Mouse (Mus musculus): Measurements from ENCODE around the gene Wscd1.

Gene Wscd1

GRCm38 (mm10) chr11:71749671-71750070 is at the start of gene Wscd1:
TSS of gene Wscd1 (plus strand) at chr11:71749920.
- 6% methylated on average over 5 of the region's 5 CpGs for WGBS

- WGBS, result 85% methylated on average over 3 of the region's 3 CpGs
Observed at GRCm38 (mm10) chr11:71728066-71728465, 21.7 kb upstream of the Wscd1 start.

- WGBS, result 64% methylated on average over 3 of the region's 3 CpGs
Observed at GRCm38 (mm10) chr11:71729287-71729686, 20.4 kb upstream of the Wscd1 start.

- 79% methylated on average over 4 of the region's 4 CpGs for WGBS
Observed at GRCm38 (mm10) chr11:71733771-71734170, 15.9 kb upstream of the Wscd1 start.

DNA sequence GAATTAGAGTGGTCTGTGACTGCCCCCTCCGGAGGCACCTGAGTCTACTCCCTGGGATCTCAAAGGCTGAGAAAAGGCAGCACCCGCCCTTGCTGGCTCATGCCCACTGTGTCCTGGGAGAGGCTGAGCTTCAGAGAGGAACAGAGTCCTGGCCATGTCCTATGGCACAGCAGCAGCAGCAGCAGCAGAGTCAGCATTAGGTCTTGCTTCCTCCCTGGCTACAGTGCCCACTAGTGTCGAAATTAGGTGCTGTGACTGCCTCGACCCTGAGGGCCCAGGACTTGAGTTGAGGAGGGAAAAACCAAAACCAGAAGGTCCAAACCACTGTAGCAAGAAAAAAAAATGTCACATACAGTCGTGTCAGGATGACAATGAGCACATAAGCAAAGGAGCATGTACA is 12.6 kb upstream of the Wscd1 start:
- 48% methylated on average over 5 of the region's 5 CpGs for WGBS

DNA sequence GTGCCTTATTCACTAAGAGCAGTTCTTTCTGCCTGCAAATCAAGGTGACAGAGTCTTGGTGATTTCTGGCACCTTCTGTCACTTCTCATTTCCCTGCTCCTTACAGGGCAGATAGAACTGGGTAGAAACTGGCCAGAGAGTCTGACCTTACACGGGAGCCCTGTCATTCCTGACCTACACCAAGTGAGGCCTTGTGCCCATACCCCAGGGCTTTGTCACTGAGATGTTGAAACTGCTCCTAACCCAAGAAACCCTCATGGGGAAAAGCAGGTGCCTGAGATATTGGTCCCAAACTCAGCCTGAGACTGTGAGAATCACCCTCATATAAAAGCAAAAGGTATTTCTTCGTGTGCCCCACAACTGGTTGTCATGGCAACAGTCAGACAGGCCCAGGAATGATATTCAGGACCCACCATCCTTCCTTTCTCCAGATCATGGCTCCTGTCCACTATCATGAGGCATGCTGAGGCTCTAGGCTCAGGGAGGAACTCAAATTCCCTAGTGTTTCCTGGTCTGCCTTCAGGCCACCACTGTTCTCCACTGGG is 11.1 kb upstream of the Wscd1 start:
- WGBS, result 62% methylated on average over 2 of the region's 2 CpGs

- 73% methylated on average over 3 of the region's 3 CpGs for WGBS
Observed at GRCm38 (mm10) chr11:71745875-71746274, 3.8 kb upstream of the Wscd1 start.

DNA sequence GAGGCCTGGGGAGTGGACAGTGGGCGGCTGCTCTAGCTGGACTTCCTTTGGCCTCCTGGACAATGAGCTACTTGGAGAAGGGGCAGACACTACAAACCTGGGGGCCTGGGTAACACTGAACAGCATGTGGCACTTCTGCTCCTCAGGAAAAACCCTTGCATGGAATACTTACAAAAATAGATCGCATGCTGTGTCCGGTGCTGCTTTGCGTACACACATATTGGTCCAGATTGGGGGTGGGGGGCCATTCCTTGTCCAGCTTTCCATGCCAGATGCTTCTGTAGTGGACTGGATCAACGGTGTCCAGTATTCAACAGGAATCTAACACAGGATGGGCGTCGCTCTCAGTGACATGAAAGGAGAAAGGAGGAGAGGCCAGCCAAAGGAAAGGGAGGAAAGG is 2.0 kb upstream of the Wscd1 start:
- 73% methylated on average over 7 of the region's 7 CpGs for WGBS

DNA sequence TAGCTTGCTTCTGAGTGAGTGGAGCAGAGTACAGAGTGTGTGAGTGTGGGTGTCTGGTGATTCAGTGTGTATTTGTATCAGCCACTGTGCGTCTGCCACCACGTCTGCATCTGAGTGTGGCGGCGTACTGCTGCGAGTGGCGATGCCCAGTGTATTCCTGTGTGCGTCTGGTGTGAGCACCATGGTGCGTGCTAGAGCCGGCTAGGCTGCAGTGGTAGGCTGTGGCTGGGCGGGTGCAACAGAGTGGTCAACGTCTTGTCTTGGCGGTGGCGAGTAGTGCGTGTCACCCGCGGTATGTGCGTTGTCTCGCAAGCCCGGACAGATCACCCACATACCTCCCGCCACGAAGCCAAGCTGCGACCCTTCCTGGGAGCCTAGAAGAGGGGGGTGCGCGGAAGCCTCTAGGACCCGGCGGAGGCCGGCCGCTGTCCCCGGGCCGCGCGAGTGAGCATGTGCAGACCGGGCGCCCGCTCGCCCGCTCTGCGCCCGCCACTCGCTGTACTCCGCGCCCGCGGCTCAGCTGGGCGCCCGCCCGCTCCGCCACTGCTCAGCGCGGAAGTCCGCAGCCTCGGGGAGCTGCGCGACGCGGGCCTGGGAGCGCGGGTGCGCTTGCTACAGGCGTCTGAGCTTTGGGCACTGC is 934 bp downstream of the Wscd1 start:
- under 1% methylated on average over 60 of the region's 60 CpGs for WGBS

DNA sequence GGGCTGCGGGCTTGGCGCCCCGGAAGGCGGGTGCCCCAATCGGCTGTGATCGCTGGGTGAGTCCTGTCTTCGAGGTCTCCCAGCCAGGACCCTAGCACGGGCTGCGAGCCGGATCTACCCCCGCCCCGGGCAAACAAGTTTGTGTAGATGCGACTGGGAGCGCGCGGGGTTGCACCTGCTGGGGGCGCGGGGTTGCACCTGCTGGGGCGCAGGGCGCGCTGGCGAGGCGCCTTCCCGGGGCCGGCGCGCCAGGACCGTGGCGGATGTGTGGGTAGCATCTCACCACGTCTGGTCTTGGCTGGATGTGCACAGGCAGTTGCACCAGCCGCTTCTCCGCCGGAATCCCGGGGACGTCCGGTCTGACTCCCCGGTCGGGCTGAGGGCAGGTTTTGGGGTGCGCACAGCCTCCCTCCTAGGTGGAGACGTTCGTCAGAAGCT is 1.5 kb downstream of the Wscd1 start:
- under 1% methylated on average over 41 of the region's 41 CpGs for WGBS

GRCm38 (mm10) chr11:71751689-71752088 is 2.0 kb downstream of the Wscd1 start:
- WGBS, result 14% methylated on average over 12 of the region's 12 CpGs

- 44% methylated on average over 3 of the region's 3 CpGs for WGBS
Observed at GRCm38 (mm10) chr11:71752626-71753025, 2.9 kb downstream of the Wscd1 start.

- WGBS, result 69% methylated on average over 2 of the region's 2 CpGs
Observed at GRCm38 (mm10) chr11:71755115-71755514, 5.4 kb downstream of the Wscd1 start.

- WGBS, result 40% methylated on average over 3 of the region's 3 CpGs
Observed at GRCm38 (mm10) chr11:71756325-71756724, 6.6 kb downstream of the Wscd1 start.

DNA sequence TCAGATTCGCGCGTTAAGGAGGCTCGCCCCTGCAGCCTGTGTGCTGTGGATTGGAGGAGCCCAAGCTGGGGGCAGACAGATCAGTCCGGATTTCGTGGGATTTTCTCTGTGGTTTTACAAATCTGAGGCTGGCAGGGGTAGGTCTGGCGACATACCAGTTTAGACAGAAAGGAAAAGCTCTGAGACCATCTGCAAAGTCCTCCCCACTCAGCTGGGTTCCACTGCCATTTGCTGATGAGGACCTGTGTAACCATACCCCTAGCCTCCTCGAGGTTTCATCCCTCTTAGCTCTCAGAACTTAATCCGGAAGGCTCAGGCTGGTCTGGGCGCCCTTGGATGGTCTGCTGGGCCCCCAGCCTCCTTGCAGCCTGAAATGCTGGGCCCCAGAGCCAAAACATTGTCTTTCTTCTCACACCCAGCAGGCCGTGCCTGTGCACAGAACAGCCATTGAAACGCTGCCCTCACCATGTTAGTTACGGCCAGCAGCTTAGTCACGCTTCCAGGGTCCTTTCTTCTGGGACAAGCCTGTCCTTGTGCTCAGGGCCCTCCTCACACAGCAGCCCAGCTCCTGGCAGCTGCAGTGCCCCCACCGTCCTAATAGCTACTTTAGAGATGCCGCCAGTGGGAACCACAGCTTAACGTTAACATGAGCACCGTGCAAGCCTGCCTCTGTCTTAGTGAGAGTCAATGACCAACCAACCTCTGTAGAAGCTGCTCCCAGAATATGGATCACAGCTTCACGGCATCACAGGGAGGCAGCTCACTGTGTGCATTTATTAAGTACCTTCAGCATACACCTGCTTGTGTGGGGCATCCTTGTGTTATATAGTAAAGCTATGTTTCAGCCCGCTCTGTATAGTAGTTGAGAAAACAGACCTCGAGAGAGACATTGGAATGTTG is 8.7 kb downstream of the Wscd1 start:
- 63% methylated on average over 21 of the region's 21 CpGs for WGBS

DNA sequence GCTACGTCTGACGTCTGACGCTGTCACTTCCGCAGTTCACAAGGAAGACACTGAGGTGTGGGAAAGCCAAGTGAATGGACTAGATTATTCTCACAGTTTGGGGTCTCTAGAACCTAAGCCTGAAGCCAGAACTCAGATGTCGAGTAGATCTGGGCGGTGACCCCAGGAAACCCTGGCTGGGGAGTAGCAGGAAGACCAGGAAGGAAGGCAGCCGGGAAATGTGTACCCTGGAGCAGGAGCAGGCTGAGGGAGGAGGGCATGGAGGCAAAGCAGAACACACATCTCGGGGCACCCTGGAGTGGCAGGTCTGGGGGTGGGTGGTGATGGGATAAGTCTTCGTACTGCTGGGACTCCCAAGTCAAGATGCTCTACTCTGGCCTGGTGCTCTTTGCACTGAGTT is 11.3 kb downstream of the Wscd1 start:
- 67% methylated on average over 9 of the region's 9 CpGs for WGBS

GRCm38 (mm10) chr11:71763154-71763553 is 13.4 kb downstream of the Wscd1 start:
- WGBS, result 54% methylated on average over 5 of the region's 5 CpGs

DNA sequence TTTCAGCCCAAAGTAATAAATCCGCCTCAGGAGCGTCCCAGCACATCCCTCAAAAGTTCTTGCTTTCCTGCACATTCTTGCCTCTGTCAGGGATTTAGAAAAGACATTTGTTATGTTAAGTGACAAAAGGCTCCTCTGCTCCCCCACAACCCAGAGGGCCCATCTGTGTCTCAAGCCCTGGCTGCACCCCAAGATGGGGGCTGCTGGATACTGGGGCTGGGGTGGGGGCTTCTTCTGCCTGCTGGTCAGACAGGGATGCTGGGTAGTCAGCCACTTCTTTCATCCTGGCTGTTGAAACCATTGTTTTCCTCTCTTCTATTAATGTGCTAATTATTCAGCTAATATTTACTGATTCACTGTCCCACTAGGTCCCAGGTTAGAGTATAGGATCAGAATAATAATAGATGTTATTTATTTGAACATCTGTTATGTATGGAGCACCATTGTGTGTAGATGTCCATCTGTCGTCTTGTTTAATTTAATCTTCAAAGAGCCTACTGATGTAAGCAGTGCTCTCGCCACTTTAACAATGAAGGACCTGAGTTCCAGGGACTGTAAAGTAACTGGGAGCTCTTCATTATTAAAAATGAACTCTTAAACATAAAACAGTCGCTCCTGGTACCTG is 14.0 kb downstream of the Wscd1 start:
- 58% methylated on average over 5 of the region's 5 CpGs for WGBS

DNA sequence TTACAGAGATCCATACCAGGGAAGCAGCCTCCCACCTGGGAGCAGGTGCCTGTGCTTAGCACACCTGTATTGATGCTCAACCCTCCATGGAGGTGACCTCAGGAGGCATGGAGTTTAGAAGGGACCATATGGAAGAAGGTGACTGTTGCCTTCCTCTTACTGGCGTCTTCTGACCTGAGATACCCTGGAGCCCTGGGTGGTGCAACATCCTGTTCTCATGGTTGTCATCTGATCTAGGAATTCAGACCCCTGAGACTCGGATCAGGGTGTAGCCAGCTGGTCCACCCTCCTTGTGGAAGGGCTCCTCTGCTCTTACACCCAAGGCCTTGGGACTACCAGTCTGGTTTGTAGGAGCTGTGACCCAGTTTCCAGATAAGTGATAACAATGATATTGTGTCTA is 15.0 kb downstream of the Wscd1 start:
- 63% methylated on average over 2 of the region's 2 CpGs for WGBS

GRCm38 (mm10) chr11:71765335-71765734 is 15.6 kb downstream of the Wscd1 start:
- WGBS, result 74% methylated on average over 6 of the region's 6 CpGs

- WGBS, result 84% methylated on average over 1 of the region's 1 CpGs
Observed at GRCm38 (mm10) chr11:71766380-71766779, 16.7 kb downstream of the Wscd1 start.

- 67% methylated on average over 3 of the region's 3 CpGs for WGBS
Observed at GRCm38 (mm10) chr11:71767726-71768125, 18.0 kb downstream of the Wscd1 start.

All from cerebral cortex, adult 2 months (tissue).